Mouse (Mus musculus) thymus, adult 18-20 months (tissue): ENCODE data around the gene Plxna2.
A peak's percentile ranks its signal among the peaks of the same experiment; 100 is the strongest.

Experiments used
- DNase-seq, 2 experiments: peaks; one replicate each; pipeline ENCODE4 v3.0.0; 2022; ENCODE audit warnings: mixed read lengths in 2 of 2

The Plxna2 gene

GRCm38 (mm10) chr1:194714138-194715031 is 96.4 kb downstream of the Plxna2 start:
- DNase-seq = no peak

DNA sequence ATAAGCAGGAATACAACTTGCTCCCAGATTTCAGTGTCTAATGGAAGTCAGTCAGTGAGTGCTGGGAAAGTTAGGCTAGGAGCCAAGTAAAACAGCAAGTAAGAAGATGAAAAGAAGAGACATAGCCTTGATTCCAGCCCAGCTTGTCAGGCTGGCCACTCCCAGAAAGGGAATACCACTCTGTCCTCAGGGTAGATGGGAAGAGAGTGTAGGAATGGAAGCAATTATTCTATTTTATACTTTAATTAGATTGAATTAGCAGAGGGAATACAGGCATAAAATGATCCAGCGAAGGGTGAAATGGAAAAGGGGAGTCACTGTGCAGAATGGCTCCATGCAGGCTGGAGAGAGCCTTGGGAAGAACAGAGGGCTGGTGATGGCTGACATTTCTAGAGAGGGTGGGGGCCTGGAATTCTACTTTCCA is 99.4 kb downstream of the Plxna2 start:
- DNase-seq = no peak

DNA sequence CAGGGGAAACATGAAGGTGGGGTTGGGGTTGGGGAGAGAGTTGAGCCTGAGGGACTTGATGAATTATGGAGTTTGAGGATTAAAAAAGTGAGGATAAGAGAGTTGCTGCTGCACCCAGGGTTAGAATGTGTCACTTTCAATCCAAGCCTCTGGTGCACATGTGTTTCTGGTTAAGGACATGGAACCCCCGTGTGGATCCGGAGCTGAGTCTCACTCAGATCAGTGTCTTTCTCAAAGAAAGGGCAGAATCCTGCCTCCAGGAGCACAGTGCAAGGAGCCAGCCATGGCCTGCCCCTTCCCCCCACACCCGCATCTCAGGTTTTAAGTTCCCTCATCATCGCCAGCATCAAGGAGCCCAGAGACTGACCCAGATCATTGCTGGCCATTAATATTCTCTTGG is 102.4 kb downstream of the Plxna2 start:
- no peak for DNase-seq

DNA sequence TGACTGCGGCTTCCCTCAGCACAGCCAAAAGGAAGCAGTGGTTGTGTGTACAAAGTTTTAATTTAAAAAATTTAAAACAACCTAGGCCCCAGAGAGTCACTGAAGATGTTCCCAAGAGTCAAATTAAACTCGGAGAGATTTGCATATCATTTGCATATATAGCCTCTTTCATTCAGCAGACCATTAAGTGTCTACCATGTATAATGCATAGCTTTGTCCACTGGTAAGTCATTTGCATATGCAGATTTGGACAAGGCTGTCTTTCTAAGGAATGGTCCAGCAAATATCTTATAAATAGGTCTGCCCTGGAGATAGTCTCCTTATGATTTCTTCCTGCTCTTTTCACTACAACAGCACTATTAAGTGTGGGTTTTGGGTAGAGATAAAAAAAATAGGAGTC is 103.2 kb downstream of the Plxna2 start:
- DNase-seq = no peak

- no peak for DNase-seq
Observed at GRCm38 (mm10) chr1:194722329-194722728, 104.3 kb downstream of the Plxna2 start.

DNA sequence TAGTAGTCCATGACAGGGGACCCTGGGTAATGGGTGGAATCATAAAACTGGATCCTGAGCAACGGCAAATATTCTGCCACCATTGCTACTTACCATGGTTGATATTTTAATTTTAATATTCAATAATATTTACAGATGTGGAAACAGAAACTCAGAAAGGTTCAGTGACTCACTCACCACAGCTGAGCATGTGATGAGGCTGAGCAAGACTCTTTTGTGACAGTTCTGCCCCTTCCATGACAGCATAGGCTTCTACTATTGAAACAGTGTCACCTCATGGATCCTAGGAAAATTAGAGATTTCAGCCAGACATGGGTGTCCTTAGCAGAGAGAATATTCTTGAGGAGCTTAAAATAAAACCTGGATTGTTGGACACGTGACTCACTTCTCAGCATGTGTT is 116.8 kb downstream of the Plxna2 start:
- no peak for DNase-seq

DNA sequence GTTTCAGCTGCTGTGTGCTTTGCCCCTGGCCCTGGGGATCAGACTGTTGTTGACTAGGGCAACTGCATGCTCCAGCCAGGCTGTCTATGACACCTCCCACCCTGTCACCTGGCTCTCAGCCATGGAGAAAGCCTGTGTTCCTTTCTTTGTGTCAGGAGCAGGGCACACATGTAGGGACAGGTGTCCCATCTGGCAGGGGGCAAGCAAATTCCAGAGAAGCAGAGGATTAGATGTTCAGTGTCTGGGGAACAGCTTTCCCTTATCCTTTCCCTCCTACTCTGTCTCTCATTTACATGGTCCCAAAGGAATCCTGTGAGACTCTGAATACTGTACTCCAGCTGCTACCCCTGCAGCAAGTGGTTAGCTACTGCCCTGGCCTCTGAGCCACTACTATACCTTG is 121.9 kb downstream of the Plxna2 start:
- no peak for DNase-seq

- DNase-seq = no peak
Observed at GRCm38 (mm10) chr1:194742901-194743422, 124.9 kb downstream of the Plxna2 start.

DNA sequence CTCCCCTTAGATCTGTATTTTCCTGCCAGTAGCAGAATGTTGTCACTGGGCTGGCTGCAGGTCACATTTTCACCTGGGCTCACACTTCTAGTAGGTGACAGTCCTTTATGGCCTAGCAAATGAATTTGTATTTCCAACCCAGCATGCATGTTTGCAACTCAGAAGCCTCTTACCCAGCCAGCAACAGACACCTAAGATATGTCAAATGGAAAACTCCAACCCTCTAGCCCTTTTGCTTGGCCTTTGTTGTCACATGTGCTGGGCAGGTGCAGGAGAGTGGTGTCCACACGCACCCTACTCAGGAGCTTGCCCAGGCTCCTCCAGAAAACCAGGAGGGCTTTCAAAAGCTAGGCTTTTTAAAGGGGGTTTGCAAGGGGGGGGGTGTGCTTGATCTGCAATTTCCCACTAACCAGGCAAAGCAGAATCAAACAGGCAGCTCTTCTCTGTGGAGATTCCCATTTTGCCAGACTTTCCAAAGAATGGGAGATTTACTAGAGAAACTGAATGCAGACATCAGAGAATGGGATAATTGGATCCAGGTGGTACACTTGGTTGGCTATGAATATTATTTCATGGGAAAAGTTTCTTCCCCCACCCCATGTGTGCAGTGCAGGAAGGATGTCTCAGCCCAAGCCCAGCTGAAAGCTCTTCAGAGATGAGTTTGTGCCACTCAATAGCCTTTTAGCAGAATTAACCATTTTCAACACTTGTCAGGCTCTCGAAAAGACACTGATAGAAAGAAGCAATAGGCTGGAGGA is 127.3 kb downstream of the Plxna2 start:
- DNase-seq = no peak

GRCm38 (mm10) chr1:194746332-194747249 is 128.6 kb downstream of the Plxna2 start:
- peak in 1 of 2 experiments; percentile 9 for DNase-seq

- no peak for DNase-seq
Observed at GRCm38 (mm10) chr1:194747258-194747657, 129.2 kb downstream of the Plxna2 start.

- DNase-seq = no peak
Observed at GRCm38 (mm10) chr1:194753168-194753567, 135.2 kb downstream of the Plxna2 start.

DNA sequence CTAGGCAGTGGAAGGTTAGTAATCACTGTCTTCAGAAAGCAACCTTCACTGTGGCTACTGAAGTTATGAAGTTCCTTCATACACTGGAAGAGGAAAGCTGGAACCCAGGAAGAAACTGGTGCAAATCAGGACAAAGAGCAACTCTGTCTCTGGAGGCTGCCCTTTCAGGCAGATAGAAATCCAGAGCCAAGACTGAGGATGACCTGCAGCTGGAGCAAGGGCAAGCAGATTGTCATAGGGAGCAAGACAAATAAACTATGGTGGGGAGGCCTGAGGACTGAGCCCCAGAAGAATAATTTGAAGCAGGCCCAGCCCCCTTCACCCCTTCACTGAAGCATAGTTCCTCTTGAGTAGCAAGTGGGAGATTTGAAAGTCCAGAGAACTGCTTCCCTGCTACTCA is 138.0 kb downstream of the Plxna2 start:
- DNase-seq = no peak

DNA sequence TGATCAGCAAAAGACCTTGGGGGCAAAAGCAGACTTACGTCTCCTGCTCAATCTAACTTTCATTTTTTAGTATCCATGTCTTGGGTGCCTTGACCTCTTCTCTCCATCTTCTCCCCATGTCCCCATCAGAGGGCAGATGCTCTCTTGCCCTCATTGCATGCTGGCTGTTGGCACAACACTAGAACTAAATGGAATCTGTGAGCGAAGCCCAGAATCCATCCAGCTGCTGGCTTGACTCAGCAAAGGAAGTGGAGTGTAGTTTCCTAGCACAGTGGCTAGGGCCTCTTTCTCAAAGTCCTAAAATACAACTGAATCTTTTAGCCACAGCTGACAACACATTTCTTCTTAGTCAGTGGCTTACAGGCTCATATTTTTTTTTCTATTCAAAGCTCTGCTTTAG is 138.4 kb downstream of the Plxna2 start:
- no peak for DNase-seq

DNA sequence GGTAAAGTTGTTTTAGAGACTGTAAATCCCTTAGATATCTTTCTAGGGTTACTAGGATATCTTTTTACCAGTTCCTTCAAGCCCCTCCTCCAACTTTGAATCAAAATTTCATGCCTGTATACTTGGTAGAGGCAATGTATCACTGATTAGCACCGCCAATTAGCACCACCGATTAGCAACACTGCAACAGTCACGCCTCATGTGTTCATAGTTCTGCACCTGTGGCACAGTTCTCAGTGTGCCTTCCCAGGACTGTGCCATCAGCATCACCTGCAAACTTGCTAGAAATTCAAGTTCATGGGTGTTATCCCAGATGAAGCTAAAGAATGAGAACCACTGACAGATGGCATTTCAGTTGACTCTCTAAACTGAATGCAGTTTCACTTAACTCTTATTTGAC is 138.8 kb downstream of the Plxna2 start:
- no peak for DNase-seq

- DNase-seq = no peak
Observed at GRCm38 (mm10) chr1:194761432-194762212, 143.6 kb downstream of the Plxna2 start.

- DNase-seq = no peak
Observed at GRCm38 (mm10) chr1:194762896-194763295, 144.9 kb downstream of the Plxna2 start.

DNA sequence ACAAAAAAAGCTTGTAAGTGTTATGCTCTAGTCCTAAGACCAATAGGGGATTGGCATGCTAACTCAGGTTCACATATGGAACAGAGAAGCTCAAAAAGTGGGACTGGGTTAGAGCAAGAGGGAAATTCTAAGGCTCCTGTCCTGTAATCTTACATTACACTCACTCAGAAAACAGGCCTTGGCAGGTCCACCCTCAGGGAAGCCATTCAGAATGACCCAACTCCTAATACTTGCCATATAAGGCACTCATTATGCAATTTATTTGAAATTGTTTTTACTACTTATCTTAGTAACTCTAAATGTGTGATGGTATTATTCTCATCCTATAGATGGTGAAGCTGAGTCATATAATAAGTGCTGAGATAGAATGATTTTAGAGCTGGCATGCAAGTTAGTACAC is 146.9 kb downstream of the Plxna2 start:
- no peak for DNase-seq

GRCm38 (mm10) chr1:194768799-194769198 is 150.8 kb downstream of the Plxna2 start:
- DNase-seq = no peak

DNA sequence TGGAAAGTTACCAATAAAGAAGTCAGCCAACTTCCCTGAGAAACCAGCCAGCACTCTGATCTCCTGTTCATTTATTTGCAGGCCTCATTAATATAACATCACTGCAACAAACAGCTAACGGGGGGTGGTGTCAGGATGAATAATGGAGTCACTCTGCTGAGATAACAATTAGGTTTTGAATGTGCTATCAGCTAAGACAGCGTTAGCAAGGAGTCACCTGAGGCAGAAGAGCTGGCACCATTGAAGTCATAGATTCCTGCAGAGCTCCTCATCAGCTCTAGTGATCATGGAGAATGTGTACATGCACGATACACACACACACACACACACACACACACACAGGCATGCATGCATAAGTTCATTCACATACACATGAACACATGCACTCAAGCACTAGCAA is 154.0 kb downstream of the Plxna2 start:
- no peak for DNase-seq

- DNase-seq = no peak
Observed at GRCm38 (mm10) chr1:194773899-194774298, 155.9 kb downstream of the Plxna2 start.

GRCm38 (mm10) chr1:194774350-194774749 is 156.3 kb downstream of the Plxna2 start:
- DNase-seq = no peak
